ENCODE assay signal across 23 mouse cellular contexts in the genomic region with DNA sequence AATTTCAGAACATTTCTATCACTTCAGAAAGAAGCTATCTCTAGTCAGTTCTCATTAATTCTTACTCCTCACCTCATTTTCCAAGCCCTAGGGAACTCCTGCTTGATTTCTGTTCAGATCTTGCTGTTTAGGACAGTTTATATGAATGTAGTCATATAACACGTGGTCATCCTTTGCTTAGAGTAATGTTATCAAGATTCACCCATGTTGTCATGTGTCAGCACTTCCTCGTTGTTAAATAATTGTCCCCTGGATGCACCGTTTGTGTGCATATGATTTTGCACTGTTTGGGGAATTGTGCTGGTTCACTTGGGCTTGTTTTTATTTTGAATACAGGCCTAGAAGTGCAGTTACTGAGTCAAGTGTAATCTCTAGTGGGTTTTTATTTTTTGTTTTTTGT. TPM values are rescaled to one million over a fixed set of nuclear protein-coding genes. Genes with fewer than 3 reads are reported as not detected.
DNase-seq lines count a peak whose midpoint lies in the region; ATAC-seq and TF ChIP-seq lines count a peak whose summit lies in the region.
"Had no signal": no experiment of that assay in that cellular context is flagged by ENCODE, and none has a peak within 500 bp of the region (broad histone marks: within the 10 kb centered on the region; RNA-seq: fewer than 3 reads in every experiment).

No protein-coding gene starts in this region.

- H3K79me2 ChIP-seq in MEL (ENCODE audit: control insufficient read depth, insufficient read depth, low read length, poor library complexity) = no peaks in the 10 kb centered on the region; the same call in 1 of the 2 replicates

- no peaks in the 10 kb centered on the region for H3K27me3 ChIP-seq in G1E (ENCODE audit: insufficient read depth, low read length)
- no peaks in the 10 kb centered on the region for H3K27me3 ChIP-seq in MEL (ENCODE audit: control insufficient read depth in 1 of 2, insufficient read depth in 2 of 2, low read length in 2 of 2)
- no peaks in the 10 kb centered on the region for H3K27me3 ChIP-seq in midbrain, postnatal 0 days (ENCODE audit: insufficient read depth, low read length)
- H3K27me3 ChIP-seq: CH12.LX, Patski had no signal

- peak overlapping the region; percentile 12 for H3K27ac ChIP-seq in MEL (ENCODE audit: control insufficient read depth, low read depth, low read length)
- no peak overlapping the region for H3K27ac ChIP-seq in midbrain, postnatal 0 days (ENCODE audit: low read depth, low read length)

- no peak for TF ChIP-seq POLR2A in MEL (IDR thresholded peaks at IDR 0.05; ENCODE audit: control insufficient read depth in 1 of 2, insufficient read depth in 1 of 2, low read depth in 1 of 2, low read length in 2 of 2, poor library complexity in 1 of 2)

- ATAC-seq in G1E (ENCODE audit: extremely low read depth, insufficient number of reproducible peaks, low FRiP score, poor library complexity, severe bottlenecking) = peak; percentile 54
- no peak for ATAC-seq in midbrain, postnatal 0 days (ENCODE audit: low FRiP score)
- ATAC-seq: activated CD4-positive, CD25-positive, alpha-beta regulatory T cell, adult 4 months; CD4-positive, CD25-positive, alpha-beta regulatory T cell, adult 4 months; Patski had no signal

- no peak for TF ChIP-seq CTCF in G1E (IDR thresholded peaks at IDR 0.05; ENCODE audit: low read depth, low read length)
- TF ChIP-seq CTCF in MEL (IDR thresholded peaks at IDR 0.05 in 2 of 3, conservative IDR thresholded peaks at IDR 0.05 in 1 of 3; ENCODE audit: control insufficient read depth in 1 of 3, insufficient read depth in 1 of 3, low read depth in 2 of 3, low read length in 3 of 3, poor library complexity in 1 of 3, severe bottlenecking in 1 of 3) = no peak
- TF ChIP-seq CTCF in midbrain, postnatal 0 days (IDR thresholded peaks at IDR 0.05) = no peak

- no peak overlapping the region for H3K9ac ChIP-seq in MEL (ENCODE audit: control insufficient read depth, low read depth, low read length, poor library complexity, severe bottlenecking)
- H3K9ac ChIP-seq in midbrain, postnatal 0 days (replicated peaks; ENCODE audit: low read length, poor library complexity, severe bottlenecking) = no peak overlapping the region

- 0 out of 4 replicates have a peak, but pooled peaks of 1 of the 2 experiments have one; percentile 3 for TF ChIP-seq EP300 in MEL (IDR thresholded peaks at IDR 0.05; ENCODE audit: low read depth in 1 of 2, low read length in 2 of 2)

- no peak for TF ChIP-seq RAD21 in MEL (IDR thresholded peaks at IDR 0.05; ENCODE audit: low read depth, low read length)

- H3K9me3 ChIP-seq in G1E (replicated peaks) (no peaks in the 10 kb centered on the region), MEL (replicated peaks; ENCODE audit: insufficient read depth, low read length) (no peaks in the 10 kb centered on the region)
- H3K9me3 ChIP-seq in midbrain, postnatal 0 days (ENCODE audit: low read length) = no peaks in the 10 kb centered on the region

- H3K4me1 ChIP-seq in G1E (ENCODE audit: insufficient read depth, low read depth, low read length) = peaks cover 28% of the 10 kb centered on the region
- H3K4me1 ChIP-seq in MEL (ENCODE audit: control insufficient read depth in 1 of 2, insufficient read depth in 2 of 2, low read length in 2 of 2) = peaks cover 4 to 16% of the 10 kb centered on the region in 2 experiments; a peak in 3 of 4 replicates
- H3K4me1 ChIP-seq in midbrain, postnatal 0 days (ENCODE audit: insufficient read depth, low read length) = no peaks in the 10 kb centered on the region

- DNase-seq in G1E (ENCODE audit: low spot score) = no peak
- DNase-seq in MEL (ENCODE audit: low read depth, low spot score) = peak; percentile 75
- DNase-seq in MEL-GATA-1-ER (ENCODE audit: extremely low read depth, low read depth) = peak; percentile 41
- no peak for DNase-seq in natural killer cell, adult 2 months (ENCODE audit: low spot score in 2 of 2)
- DNase-seq in heart, postnatal 36 days = no peak
- no peak for DNase-seq in midbrain, postnatal 0 days (ENCODE audit: low spot score)
- DNase-seq: adrenal gland, adult 2 months; adrenal gland, adult 8-10 months; adrenal gland, postnatal 10 days; adrenal gland, postnatal 14 days; adrenal gland, postnatal 25 days; adrenal gland, postnatal 36 days; B cell, adult 2 months; cerebellum, adult 11 months; cerebellum, adult 11-12 months; cerebellum, adult 18-20 months; cerebellum, adult 2 months; cerebellum, adult 8-10 months; cerebellum, adult 9-10 months had no signal

- no peak overlapping the region for H3K4me3 ChIP-seq in G1E (ENCODE audit: low read depth, low read length)
- no peak overlapping the region for H3K4me3 ChIP-seq in MEL (ENCODE audit: control insufficient read depth in 1 of 2, insufficient read depth in 1 of 2, low read depth in 2 of 2, low read length in 2 of 2)
- H3K4me3 ChIP-seq in midbrain, postnatal 0 days (ENCODE audit: low read depth, low read length) = no peak overlapping the region

- intact Hi-C loops in heart, postnatal 36 days (cut with DNase I) = no loop called here

- H3K36me3 ChIP-seq in G1E (replicated peaks) (peaks cover 88% of the 10 kb centered on the region), MEL (ENCODE audit: control insufficient read depth in 1 of 2, insufficient read depth in 2 of 2, low read length in 2 of 2) (peaks cover 37 to 60% of the 10 kb centered on the region in 2 experiments)
- peaks cover 10% of the 10 kb centered on the region; the same call in 1 of the 2 replicates for H3K36me3 ChIP-seq in midbrain, postnatal 0 days (ENCODE audit: insufficient read depth, low read length)

- 88% methylated on average over 3 of the region's 3 CpGs for WGBS in midbrain, postnatal 0 days

- H3K4me2 ChIP-seq in midbrain, postnatal 0 days (ENCODE audit: low read depth, low read length, poor library complexity, severe bottlenecking) = no peak overlapping the region

TF ChIP-seq in MEL, 35 proteins besides CTCF, POLR2A, EP300 and RAD21:
- TF ChIP-seq GABPA (IDR thresholded peaks at IDR 0.05; ENCODE audit: low read depth, low read length) (no peak), ZNF384 (IDR thresholded peaks at IDR 0.05; ENCODE audit: low read depth, low read length) (peak; percentile 46; the same call in 1 of the 2 replicates), USF1 (IDR thresholded peaks at IDR 0.05; ENCODE audit: low read depth, low read length) (peak; percentile 87), ETS1 (IDR thresholded peaks at IDR 0.05; ENCODE audit: low read depth, low read length) (peak; percentile 75), MYC (IDR thresholded peaks at IDR 0.05; ENCODE audit: low read depth, low read length) (peak; percentile 98), MAX (IDR thresholded peaks at IDR 0.05; ENCODE audit: low read length) (peak; percentile 99), JUND (IDR thresholded peaks at IDR 0.05; ENCODE audit: low read depth, low read length) (no peak), NRF1 (IDR thresholded peaks at IDR 0.05; ENCODE audit: insufficient read depth, low read depth, low read length, poor library complexity, severe bottlenecking) (no peak), BHLHE40 (IDR thresholded peaks at IDR 0.05; ENCODE audit: borderline replicate concordance, low read depth, low read length) (no peak), USF2 (IDR thresholded peaks at IDR 0.05; ENCODE audit: borderline replicate concordance in 1 of 2, insufficient read depth in 1 of 2, low read depth in 1 of 2, low read length in 2 of 2) (0 out of 4 replicates have a peak, but pooled peaks of 1 of the 2 experiments have one; percentile 27), SIN3A (IDR thresholded peaks at IDR 0.05; ENCODE audit: low read length) (peak; percentile 98), ELF1 (IDR thresholded peaks at IDR 0.05; ENCODE audit: low read depth, low read length) (peak; percentile 74), KAT2A (conservative IDR thresholded peaks at IDR 0.05; ENCODE audit: low read depth, low read length) (no peak), MXI1 (IDR thresholded peaks at IDR 0.05; ENCODE audit: low read depth, low read length) (peak; percentile 99), GATA1 (IDR thresholded peaks at IDR 0.05; ENCODE audit: low read depth, low read length) (peak; percentile 88), MAFK (IDR thresholded peaks at IDR 0.05; ENCODE audit: borderline replicate concordance, low read depth, low read length) (peak; percentile 67; the same call in 1 of the 2 replicates)

RNA-seq across cellular contexts. Expression of a gene that starts 23.8 kb away (rescaled TPM):
- total RNA-seq in G1E (2014; fragmentation: Nextera tagmentation) = 185 and 186 TPM in 2 replicates
- total RNA-seq in G1E (2017) = 108 and 109 TPM in 2 replicates
- polyA plus RNA-seq in G1E (2012) = 43.6 and 50.1 TPM in 2 replicates
- 110 and 153 TPM in 2 replicates for total RNA-seq in MEL (2012; rRNA removed)
- polyA plus RNA-seq in MEL (2012; ENCODE audit: insufficient read depth in 1 of 2, insufficient read length in 2 of 2, low read depth in 1 of 2, low replicate concordance in 2 of 2, missing spikeins in 1 of 2) = 100 to 1,000 TPM; 184 to 324 TPM
- total RNA-seq in heart, postnatal 36 days (2021) = 100 to 1,000 TPM; 114 to 128 TPM
- total RNA-seq in midbrain, postnatal 0 days (2014; rRNA removed) = 24.6 and 44.5 TPM in 2 replicates
- polyA plus RNA-seq in midbrain, postnatal 0 days (2015; fragmentation: Nextera tagmentation; extraction: Ambion mirVana) = 259 and 278 TPM in 2 replicates

RNA-seq across cellular contexts. Expression of a gene that starts 24.6 kb away (rescaled TPM):
- total RNA-seq in G1E (2014; fragmentation: Nextera tagmentation) (0.15 TPM in 1 of 2 replicates, not detected in the other), G1E (2017) (0.70 and 1.5 TPM in 2 replicates), MEL (2012; rRNA removed) (0.88 and 1.2 TPM in 2 replicates)
- polyA plus RNA-seq in G1E (2012) (0.65 and 1.5 TPM in 2 replicates), MEL (2012; ENCODE audit: insufficient read depth in 1 of 2, insufficient read length in 2 of 2, low read depth in 1 of 2, low replicate concordance in 2 of 2, missing spikeins in 1 of 2) (1 to 10 TPM in 1 of 2 experiments, not detected in 1; 1.1 TPM)
- 1 to 10 TPM; 1.2 to 1.5 TPM for total RNA-seq in heart, postnatal 36 days (2021)
- 376 and 420 TPM in 2 replicates for total RNA-seq in midbrain, postnatal 0 days (2014; rRNA removed)
- 77.3 and 85.2 TPM in 2 replicates for polyA plus RNA-seq in midbrain, postnatal 0 days (2015; fragmentation: Nextera tagmentation; extraction: Ambion mirVana)

Comparison
In these comparisons a context has a peak if more than half of its experiments do, and no peak if none do; other contexts are left out.
1. DNase-seq: peak in MEL (single experiment) and MEL-GATA-1-ER (single experiment); none in G1E (single experiment), natural killer cell, adult 2 months (0 of 2), heart, postnatal 36 days (0 of 2) and midbrain, postnatal 0 days (single experiment).
2. RNA of a gene that starts 24.6 kb away (total RNA-seq): 376 to 420 TPM in midbrain, postnatal 0 days; 0.15 to 1.5 TPM in G1E, 1.2 to 1.5 TPM in heart, postnatal 36 days and 0.88 to 1.2 TPM in MEL; every median in the first group is over 100 times any median in the second.